Mouse (Mus musculus): Measurements from ENCODE around the gene Cyb5r1. TPM values are rescaled to one million over a fixed set of nuclear protein-coding genes. Genes with fewer than 3 reads are reported as not detected.

Gene Cyb5r1
- polyA plus RNA-seq, 1 experiment: 15.4 TPM

DNA sequence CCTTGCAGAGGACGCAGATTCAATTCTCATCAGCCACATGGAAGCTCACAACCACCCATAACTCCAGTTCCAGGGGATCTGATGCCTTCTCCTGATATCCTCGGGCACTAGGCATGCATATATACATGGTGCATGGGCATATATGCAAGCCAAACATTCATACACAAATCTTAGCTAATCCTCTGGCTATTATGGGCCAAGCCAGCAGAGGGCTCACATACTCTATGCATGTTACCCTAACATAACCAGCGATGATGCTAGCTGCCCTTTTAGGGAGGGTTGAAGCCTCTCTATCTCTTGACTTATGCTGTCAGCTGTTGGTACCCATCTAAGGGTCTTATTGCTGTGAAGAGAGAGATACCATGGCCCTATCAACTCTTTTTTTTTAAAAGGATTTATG is 45.6 kb downstream of the Cyb5r1 start:
- peak; percentile 49; the same call in 1 of the 2 replicates for TF ChIP-seq CTCF (IDR thresholded peaks at IDR 0.05; ENCODE audit: extremely low read depth, insufficient read depth, low read length)
- TF ChIP-seq POLR2A (IDR thresholded peaks at IDR 0.05; ENCODE audit: extremely low read depth, insufficient read depth, low read length): no peak
- no peaks in the 10 kb centered on the region for H3K4me1 ChIP-seq (ENCODE audit: control insufficient read depth, insufficient read depth, low read length)
- no peak overlapping the region for H3K4me3 ChIP-seq (ENCODE audit: insufficient read depth, low read length)
- no peak overlapping the region for H3K27ac ChIP-seq (ENCODE audit: insufficient read depth, low read length)

DNA sequence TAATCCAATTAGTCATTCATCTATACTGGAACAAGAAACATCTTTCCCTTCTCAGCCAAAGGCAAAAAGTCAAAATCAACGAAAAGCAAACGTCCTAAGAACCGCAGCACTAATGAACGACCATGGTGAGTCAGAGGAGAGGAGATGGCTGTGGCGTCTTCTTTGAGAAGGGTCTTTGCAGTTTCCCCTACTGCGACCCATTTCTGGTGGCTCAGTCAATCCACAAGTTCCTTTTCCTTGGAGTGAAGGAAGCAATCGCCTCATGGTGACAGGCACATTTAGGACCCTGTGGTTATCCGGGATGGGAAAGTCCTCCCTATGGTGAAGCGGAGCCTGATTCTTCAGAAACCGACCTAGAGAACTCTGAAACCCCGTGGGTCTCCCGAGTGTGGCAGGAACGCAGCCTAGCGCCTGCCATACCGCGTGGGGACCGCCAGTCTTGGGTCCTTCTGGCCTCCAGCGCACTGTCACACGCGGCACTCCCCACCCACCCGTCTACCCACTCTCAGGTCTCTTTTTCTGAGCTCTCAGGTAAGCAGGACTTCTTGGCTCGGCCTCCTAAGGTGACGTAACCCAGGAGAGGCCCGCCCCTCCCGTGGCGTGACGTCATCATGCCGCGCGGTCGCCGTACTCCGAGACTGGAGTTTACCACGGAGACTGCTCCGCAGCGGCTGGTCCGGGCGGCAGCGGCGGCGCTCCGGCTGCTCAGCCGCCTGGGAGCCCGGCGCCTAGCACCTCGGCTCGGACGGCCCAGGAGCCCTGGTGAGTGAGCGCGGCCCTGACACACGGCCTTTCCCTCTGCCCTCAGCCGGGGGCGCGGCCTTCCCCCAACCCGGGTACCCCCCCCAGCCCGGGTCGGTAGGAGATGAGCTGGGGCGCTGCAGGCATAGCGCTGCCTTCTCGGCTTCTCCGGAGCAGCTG is 49.8 kb downstream of the Cyb5r1 start, which contains the start of gene Klhl12:
Gene Klhl12, plus strand, starts transcription at position 628 of the 921 bp plus-strand sequence.
- H3K4me1 ChIP-seq (ENCODE audit: control insufficient read depth, insufficient read depth, low read length): no peaks in the 10 kb centered on the region; the same call in 1 of the 2 replicates
- peak within 1 kb of the TSS; percentile 73 for H3K4me3 ChIP-seq (ENCODE audit: insufficient read depth, low read length)
- TF ChIP-seq POLR2A (IDR thresholded peaks at IDR 0.05; ENCODE audit: extremely low read depth, insufficient read depth, low read length): peak; percentile 63; the same call in 1 of the 2 replicates
- no peak for TF ChIP-seq CTCF (IDR thresholded peaks at IDR 0.05; ENCODE audit: extremely low read depth, insufficient read depth, low read length)
- H3K27ac ChIP-seq (ENCODE audit: insufficient read depth, low read length): no peak within 1 kb of the TSS

DNA sequence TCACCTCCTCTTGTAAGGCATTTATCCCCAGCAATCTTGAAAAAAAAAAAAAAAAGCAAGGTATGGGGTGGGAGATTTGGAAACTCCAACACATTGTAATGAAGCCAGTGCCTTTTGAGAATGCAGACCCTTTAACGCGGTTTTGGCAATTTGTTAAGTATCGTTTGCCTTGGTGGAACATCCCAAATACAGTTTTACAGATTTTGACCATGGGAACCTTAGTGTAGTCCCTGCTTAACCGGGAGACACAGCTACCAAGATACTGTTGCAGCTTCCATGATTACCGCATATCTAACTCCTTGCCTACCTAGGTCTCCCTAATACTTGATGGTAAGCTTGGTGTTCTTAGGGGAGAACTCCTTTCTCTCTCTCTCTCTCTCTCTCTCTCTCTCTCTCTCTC is 50.7 kb downstream of the Cyb5r1 start:
- no peaks in the 10 kb centered on the region; the same call in 1 of the 2 replicates for H3K4me1 ChIP-seq (ENCODE audit: control insufficient read depth, insufficient read depth, low read length)
- no peak for TF ChIP-seq CTCF (IDR thresholded peaks at IDR 0.05; ENCODE audit: extremely low read depth, insufficient read depth, low read length)
- TF ChIP-seq POLR2A (IDR thresholded peaks at IDR 0.05; ENCODE audit: extremely low read depth, insufficient read depth, low read length): no peak
- no peak overlapping the region for H3K27ac ChIP-seq (ENCODE audit: insufficient read depth, low read length)
- peak overlapping the region; percentile 73; the same call in 1 of the 2 replicates for H3K4me3 ChIP-seq (ENCODE audit: insufficient read depth, low read length)

DNA sequence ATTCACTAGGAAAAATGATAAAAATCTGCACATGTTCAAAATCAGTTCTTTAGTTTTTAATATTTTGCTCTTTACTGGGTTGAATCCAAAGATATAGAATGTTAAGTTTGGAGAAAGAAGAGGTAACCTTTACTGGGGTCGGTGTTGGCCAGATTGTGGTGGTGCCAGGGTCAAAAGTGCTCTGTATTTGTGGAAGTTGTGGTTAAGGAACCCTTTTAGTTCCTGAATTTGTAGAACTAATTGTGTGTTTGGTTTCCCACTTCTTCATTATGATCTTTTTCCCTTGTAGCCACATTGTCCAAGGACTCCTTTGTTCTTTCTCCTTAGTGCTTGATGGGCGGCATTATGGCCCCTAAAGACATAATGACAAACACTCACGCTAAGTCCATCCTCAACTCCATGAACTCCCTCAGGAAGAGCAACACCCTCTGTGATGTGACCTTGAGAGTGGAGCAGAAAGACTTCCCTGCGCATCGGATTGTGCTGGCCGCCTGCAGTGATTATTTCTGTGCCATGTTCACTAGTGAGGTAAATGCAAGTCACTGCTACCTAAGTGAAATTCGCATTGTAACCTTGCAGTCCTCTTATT is 52.9 kb downstream of the Cyb5r1 start:
- no peak for TF ChIP-seq POLR2A (IDR thresholded peaks at IDR 0.05; ENCODE audit: extremely low read depth, insufficient read depth, low read length)
- no peak for TF ChIP-seq CTCF (IDR thresholded peaks at IDR 0.05; ENCODE audit: extremely low read depth, insufficient read depth, low read length)
- Histone ChIP-seq H3K4me3 (ENCODE audit: insufficient read depth, low read length) (no peak overlapping the region), H3K4me1 (ENCODE audit: control insufficient read depth, insufficient read depth, low read length) (no peaks in the 10 kb centered on the region; the same call in 1 of the 2 replicates), H3K27ac (ENCODE audit: insufficient read depth, low read length) (no peak overlapping the region)

DNA sequence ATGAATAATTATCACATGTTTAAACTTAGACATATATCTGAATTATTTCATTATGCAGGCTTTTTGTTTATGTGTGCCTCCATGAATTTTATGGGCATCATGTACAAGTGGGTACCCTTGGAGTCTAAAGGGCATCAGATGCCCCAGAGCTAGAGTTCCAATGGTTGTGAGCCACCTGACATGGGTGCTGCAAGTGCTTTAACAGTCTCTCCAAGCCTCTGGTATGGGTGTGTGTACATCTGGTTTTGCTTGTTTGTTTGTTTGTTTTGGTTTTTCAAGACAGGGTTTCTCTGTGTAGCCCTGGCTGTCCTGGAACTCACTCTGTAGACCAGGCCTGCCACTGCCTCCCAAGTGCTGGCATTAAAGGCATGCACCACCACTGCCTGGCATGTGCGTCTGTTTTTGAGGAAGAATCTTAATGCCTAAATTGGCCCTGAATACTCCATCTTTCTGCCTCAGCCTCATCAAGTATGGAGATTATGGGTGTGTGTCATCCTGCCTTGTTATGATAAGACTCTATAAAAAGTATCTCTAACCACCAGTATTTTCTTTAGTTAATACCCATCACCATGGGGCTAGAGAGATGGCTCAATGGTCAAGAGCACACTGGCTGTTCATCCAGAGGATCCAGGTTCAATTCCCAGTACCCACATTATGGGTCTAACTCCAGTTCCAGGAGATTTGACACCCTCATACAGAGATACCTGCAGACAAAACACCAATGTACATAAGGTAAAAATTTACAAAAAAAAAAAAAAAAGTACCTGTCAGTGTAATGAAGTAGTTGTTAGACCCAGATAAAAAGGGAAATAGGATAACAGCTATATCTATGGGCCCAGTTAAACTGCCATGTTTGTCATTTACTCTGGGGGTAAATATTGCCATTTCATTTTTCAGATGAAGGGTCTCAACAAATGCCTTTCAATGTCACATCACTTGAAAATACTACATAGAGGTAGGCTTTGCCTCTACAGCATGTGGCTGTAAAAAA is 55.2 kb downstream of the Cyb5r1 start:
- no peak for TF ChIP-seq CTCF (IDR thresholded peaks at IDR 0.05; ENCODE audit: extremely low read depth, insufficient read depth, low read length)
- no peak for TF ChIP-seq POLR2A (IDR thresholded peaks at IDR 0.05; ENCODE audit: extremely low read depth, insufficient read depth, low read length)
- no peak overlapping the region for H3K4me3 ChIP-seq (ENCODE audit: insufficient read depth, low read length)
- H3K4me1 ChIP-seq (ENCODE audit: control insufficient read depth, insufficient read depth, low read length): no peaks in the 10 kb centered on the region; the same call in 1 of the 2 replicates
- H3K27ac ChIP-seq (ENCODE audit: insufficient read depth, low read length): no peak overlapping the region

Other genes with a start within 250 kb of the Cyb5r1 start
- 18.0 and 18.1 TPM in 2 replicates for gene Chil1, start 223.4 kb upstream of the Cyb5r1 start, polyA plus RNA-seq (2012; rRNA removed)
- gene Mybph, start 212.1 kb upstream of the Cyb5r1 start, polyA plus RNA-seq (2012; rRNA removed): 0.17 and 0.23 TPM in 2 replicates
- gene Adora1, start 170.1 kb upstream of the Cyb5r1 start, polyA plus RNA-seq (2012; rRNA removed): 154 and 161 TPM in 2 replicates
- 0.08 and 0.13 TPM in 2 replicates for gene Myog, start 115.6 kb upstream of the Cyb5r1 start, polyA plus RNA-seq (2012; rRNA removed)
- gene Ppfia4, start 72.6 kb upstream of the Cyb5r1 start, polyA plus RNA-seq (2012; rRNA removed): 52.6 and 59.5 TPM in 2 replicates
- 56.2 and 62.5 TPM in 2 replicates for gene Tmem183a, start 43.6 kb upstream of the Cyb5r1 start, polyA plus RNA-seq (2012; rRNA removed)
- not detected in 2 replicates for gene 4933406M09Rik, start 19.6 kb upstream of the Cyb5r1 start, polyA plus RNA-seq (2012; rRNA removed)
- 59.2 and 59.7 TPM in 2 replicates for gene Adipor1, start 9.8 kb downstream of the Cyb5r1 start, polyA plus RNA-seq (2012; rRNA removed)
- gene Klhl12, start 50.0 kb downstream of the Cyb5r1 start, polyA plus RNA-seq (2012; rRNA removed): 26.3 and 28.4 TPM in 2 replicates
- 28.7 TPM in 2 replicates for gene Rabif, start 89.1 kb downstream of the Cyb5r1 start, polyA plus RNA-seq (2012; rRNA removed)
- gene Mgat4e, start 144.1 kb downstream of the Cyb5r1 start, polyA plus RNA-seq (2012; rRNA removed): 0.08 TPM in 1 of 2 replicates, not detected in the other
- 26.4 and 27.9 TPM in 2 replicates for gene Kdm5b, start 154.6 kb downstream of the Cyb5r1 start, polyA plus RNA-seq (2012; rRNA removed)
- gene Syt2, start 241.1 kb downstream of the Cyb5r1 start, polyA plus RNA-seq (2012; rRNA removed): 28.1 and 33.3 TPM in 2 replicates

Data from cortical plate, adult 2 months (tissue).